Mouse (Mus musculus) fibroblast of lung, adult 2 months (primary cell): ENCODE measurements around the gene Rgs10.
"Not testable (repeated sequence)": the region's sequence is repeated elsewhere in the genome, so short reads cannot be mapped to it uniquely, and the experiment has no call there.

Experiments used
- DNase-seq: peaks from one replicate; pipeline ENCODE4 v3.0.0-alpha.2; 2011; ENCODE audit warnings: low read depth

Gene Rgs10

GRCm38 (mm10) chr7:128344928-128345653 is 73.5 kb downstream of the Rgs10 start:
- peak; percentile 46 for DNase-seq

GRCm38 (mm10) chr7:128344488-128344887 is 74.1 kb downstream of the Rgs10 start:
- no peak for DNase-seq

- not testable (repeated sequence) for DNase-seq
Measured at GRCm38 (mm10) chr7:128342691-128343090, 75.9 kb downstream of the Rgs10 start.

- not testable (repeated sequence) for DNase-seq
Measured at GRCm38 (mm10) chr7:128340321-128340720, 78.2 kb downstream of the Rgs10 start.

- no peak for DNase-seq
Measured at GRCm38 (mm10) chr7:128332896-128333295, 85.7 kb downstream of the Rgs10 start.

- DNase-seq: no peak
Measured at GRCm38 (mm10) chr7:128330981-128331380, 87.6 kb downstream of the Rgs10 start.

- no peak for DNase-seq
Measured at GRCm38 (mm10) chr7:128324977-128325376, 93.6 kb downstream of the Rgs10 start.
